Mouse (Mus musculus) olfactory bulb, adult 2 months (tissue): ENCODE measurements around the gene Slc45a1. TPM values are rescaled to one million over a fixed set of nuclear protein-coding genes. Genes with fewer than 3 reads are reported as not detected.

ENCODE experiments used
- H3K27ac ChIP-seq: fragments of 200-500 bp; 2 replicates; pipeline ENCODE4 v1.5.1; 2012; ENCODE audit warnings: low read depth, low read length; ENCODE audit not compliant: insufficient read depth
- H3K4me1 ChIP-seq: fragments of 200-500 bp; 2 replicates; pipeline ENCODE4 v1.6.1; 2012; ENCODE audit warnings: low read length; ENCODE audit not compliant: control insufficient read depth, insufficient read depth
- H3K4me3 ChIP-seq: fragments of 200-500 bp; 2 replicates; pipeline ENCODE4 v1.5.1; 2012; ENCODE audit warnings: mild to moderate bottlenecking, low read depth, low read length, moderate library complexity; ENCODE audit not compliant: insufficient read depth
- CTCF ChIP-seq: fragments of 200-500 bp; IDR thresholded peaks from 2 replicates; pipeline ENCODE4 v1.5.1; 2012; ENCODE audit warnings: low read depth, mild to moderate bottlenecking, low read length, moderate library complexity; ENCODE audit not compliant: insufficient read depth
- POLR2A ChIP-seq: fragments of 200-500 bp; IDR thresholded peaks from 2 replicates; pipeline ENCODE4 v1.6.1; 2012; ENCODE audit warnings: mild to moderate bottlenecking, low read depth, low read length, moderate library complexity; ENCODE audit not compliant: insufficient read depth
- WGBS: fragments of 180-500 bp; shearing (Covaris S2); methylation state at CpG from one replicate; pipeline ENCODE4 v1.1.7; 2018; 5-methylcytosine and 5-hydroxymethylcytosine counted together
- polyA plus RNA-seq: library from polyadenylated mRNA; stranded (reverse); fragments of >200 nt; gene quantifications from 2 replicates; pipeline ENCODE4 v1.2.4, GENCODE M21; 2012; ENCODE audit warnings: low replicate concordance; ENCODE audit not compliant: missing spikeins, insufficient read depth, insufficient read length

The Slc45a1 gene
- polyA plus RNA-seq, 1 experiment, result not detected

- Histone ChIP-seq H3K27ac (0 out of 2 replicates have a peak overlapping the region, but pooled peaks have one; percentile 12), H3K4me3 (no peak overlapping the region), H3K4me1 (peaks cover 24% of the 10 kb centered on the region)
- no peak for TF ChIP-seq CTCF
- no peak for TF ChIP-seq POLR2A
- WGBS, result 53% methylated on average over 3 of the region's 3 CpGs
These were observed 52.6 kb downstream of the Slc45a1 start for GRCm38 (mm10) chr4:150599119-150599992.

DNA sequence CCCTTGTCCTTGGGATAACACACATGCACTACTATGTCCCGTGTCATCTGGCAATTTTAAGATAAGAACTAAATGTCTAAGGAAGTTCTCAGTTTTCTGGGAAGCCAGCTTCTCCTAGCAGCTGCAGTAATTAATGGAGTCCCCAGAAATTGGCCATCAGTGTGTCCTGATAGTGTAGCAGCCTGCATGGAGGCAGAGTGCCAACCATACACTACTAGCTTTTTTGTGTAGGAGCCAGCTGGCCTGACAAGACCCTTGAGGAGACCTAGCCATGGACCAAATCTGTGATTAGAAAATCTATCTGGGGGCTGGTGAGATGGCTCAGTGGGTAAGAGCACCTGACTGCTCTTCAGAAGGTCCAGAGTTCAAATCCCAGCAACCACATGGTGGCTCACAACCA, 53.3 kb downstream of the Slc45a1 start:
- H3K4me3 ChIP-seq, result no peak overlapping the region
- TF ChIP-seq CTCF (no peak), POLR2A (no peak)
- 0 out of 2 replicates have a peak overlapping the region, but pooled peaks have one; percentile 17 for H3K27ac ChIP-seq
- 43% methylated on average over 1 of the region's 1 CpGs for WGBS
- peaks cover 23% of the 10 kb centered on the region for H3K4me1 ChIP-seq

DNA sequence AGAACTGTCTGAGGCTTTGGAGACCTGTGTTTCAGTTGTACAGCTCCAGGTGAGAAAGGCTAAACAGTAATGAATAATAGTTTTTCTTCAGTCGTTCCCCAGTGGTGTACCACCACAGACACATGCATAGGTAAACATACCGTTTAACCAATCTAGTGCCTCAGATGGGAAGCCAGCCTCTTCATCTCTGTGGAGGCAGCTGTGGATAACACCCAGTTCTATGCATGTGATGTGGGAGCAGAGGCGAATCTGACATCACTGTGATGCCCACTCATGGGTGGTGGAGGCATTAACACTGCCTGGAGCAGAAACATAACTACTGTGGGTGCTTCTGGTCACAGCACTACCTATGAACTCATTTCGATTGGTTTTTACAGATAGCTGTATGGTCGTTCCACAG, 56.0 kb downstream of the Slc45a1 start:
- 66% methylated on average over 5 of the region's 5 CpGs for WGBS
- no peak overlapping the region for H3K27ac ChIP-seq
- H3K4me3 ChIP-seq, result no peak overlapping the region
- H3K4me1 ChIP-seq, result peaks cover 17% of the 10 kb centered on the region
- TF ChIP-seq POLR2A (no peak), CTCF (no peak)

- no peak for TF ChIP-seq CTCF
- no peak for TF ChIP-seq POLR2A
These were observed 56.9 kb downstream of the Slc45a1 start for GRCm38 (mm10) chr4:150595071-150595470.

DNA sequence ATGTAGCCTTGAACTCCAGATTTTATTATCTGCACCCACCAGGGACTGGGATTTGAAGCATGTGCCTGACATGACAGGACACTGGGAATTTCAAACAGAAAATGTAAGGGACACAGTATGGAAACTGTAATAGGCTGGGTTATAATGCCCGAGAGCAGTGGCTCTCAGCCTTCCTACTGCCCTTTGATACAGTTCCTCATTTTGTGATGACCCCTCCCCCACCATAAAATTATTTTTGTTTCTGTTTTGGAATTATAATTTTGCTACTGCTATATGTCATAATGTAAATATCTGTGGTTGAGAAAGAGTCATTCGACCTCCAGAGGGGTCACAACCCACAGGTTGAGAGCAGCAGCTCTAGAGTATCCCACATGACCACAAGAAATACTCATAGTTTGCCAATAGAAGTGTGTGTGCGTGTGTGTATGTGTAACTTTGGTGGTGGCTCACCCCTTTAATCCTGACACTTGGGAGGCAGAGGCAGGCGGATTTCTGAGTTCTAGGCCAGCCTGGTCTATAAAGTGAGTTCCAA, 57.6 kb downstream of the Slc45a1 start:
- Histone ChIP-seq H3K4me3 (no peak overlapping the region), H3K4me1 (peaks cover 12% of the 10 kb centered on the region), H3K27ac (no peak overlapping the region)
- 95% methylated on average over 4 of the region's 4 CpGs for WGBS
- TF ChIP-seq CTCF (no peak), POLR2A (no peak)

More at GRCm38 (mm10) chr4:150595071-150595470, 56.9 kb downstream of the Slc45a1 start:
- Histone ChIP-seq H3K4me3 (no peak overlapping the region), H3K4me1 (peaks cover 17% of the 10 kb centered on the region), H3K27ac (no peak overlapping the region)
- 82% methylated on average over 3 of the region's 3 CpGs for WGBS

GRCm38 (mm10) chr4:150593473-150594217, 58.3 kb downstream of the Slc45a1 start:
- Histone ChIP-seq H3K27ac (no peak overlapping the region), H3K4me3 (no peak overlapping the region), H3K4me1 (peaks cover 10% of the 10 kb centered on the region)
- WGBS, result 57% methylated on average over 4 of the region's 4 CpGs
- no peak for TF ChIP-seq CTCF
- TF ChIP-seq POLR2A, result no peak

DNA sequence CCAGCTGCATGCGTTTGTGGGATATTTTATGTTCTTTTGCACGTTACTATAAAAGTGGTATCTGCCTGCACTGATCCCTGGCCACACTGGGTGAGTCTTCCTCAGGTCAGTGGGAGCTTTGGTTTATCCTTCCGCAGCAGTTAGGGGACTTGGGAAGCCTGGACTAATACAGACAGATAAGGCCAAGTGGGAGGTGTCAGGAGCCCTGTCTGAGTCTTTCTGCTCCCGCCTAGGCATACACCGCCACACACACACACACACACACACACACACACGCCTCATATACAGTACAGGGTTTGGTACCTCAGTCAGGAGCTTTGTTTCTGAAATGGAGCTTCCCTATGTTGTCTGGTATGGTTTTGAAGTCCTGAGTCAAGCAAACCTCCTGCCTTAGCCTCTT, 59.9 kb downstream of the Slc45a1 start:
- TF ChIP-seq POLR2A, result no peak
- TF ChIP-seq CTCF, result no peak
- H3K27ac ChIP-seq, result no peak overlapping the region
- 67% methylated on average over 6 of the region's 6 CpGs for WGBS
- no peak overlapping the region for H3K4me3 ChIP-seq
- H3K4me1 ChIP-seq, result peaks cover 10% of the 10 kb centered on the region

GRCm38 (mm10) chr4:150591602-150592001, 60.4 kb downstream of the Slc45a1 start:
- Histone ChIP-seq H3K27ac (no peak overlapping the region), H3K4me3 (no peak overlapping the region), H3K4me1 (peaks cover 10% of the 10 kb centered on the region)
- WGBS, result 77% methylated on average over 4 of the region's 4 CpGs
- TF ChIP-seq POLR2A (no peak), CTCF (no peak)

GRCm38 (mm10) chr4:150590621-150591282, 61.2 kb downstream of the Slc45a1 start:
- TF ChIP-seq POLR2A (no peak), CTCF (no peak)
- H3K4me3 ChIP-seq, result no peak overlapping the region
- H3K27ac ChIP-seq, result no peak overlapping the region
- 62% methylated on average over 3 of the region's 3 CpGs for WGBS
- peaks cover 7% of the 10 kb centered on the region for H3K4me1 ChIP-seq
